Mouse (Mus musculus) stomach, postnatal 0 days (tissue): ENCODE measurements around the gene Serpina3n. TPM values are rescaled to one million over a fixed set of nuclear protein-coding genes. Genes with fewer than 3 reads are reported as not detected.

Experiments used
- ATAC-seq: fragments of 200-750 bp; cut with Nextera tagmentation; 2 replicates; pipeline ENCODE4 v1.8.0; 2017; ENCODE audit not compliant: low FRiP score, low TSS enrichment
- DNase-seq: peaks from one replicate; pipeline ENCODE4 v3.0.0-alpha.2; 2016; ENCODE audit warnings: low spot score
- H3K27ac ChIP-seq: fragments of 300-500 bp; sonication (generic); replicated peaks from 2 replicates; pipeline ENCODE4 v1.5.1; 2014; ENCODE audit warnings: mild to moderate bottlenecking, control low read depth
- H3K27me3 ChIP-seq: fragments of 300-500 bp; sonication (generic); 2 replicates; pipeline ENCODE4 v1.6.1; 2014; ENCODE audit warnings: low read length; ENCODE audit not compliant: control insufficient read depth, insufficient read depth
- H3K36me3 ChIP-seq: fragments of 300-500 bp; sonication (generic); 2 replicates; pipeline ENCODE4 v1.6.1; 2014; ENCODE audit warnings: low read length, mixed read lengths; ENCODE audit not compliant: control insufficient read depth, insufficient read depth
- H3K4me1 ChIP-seq: fragments of 300-500 bp; sonication (generic); replicated peaks from 2 replicates; pipeline ENCODE4 v1.6.1; 2014; ENCODE audit warnings: antibody characterized with exemption; ENCODE audit not compliant: control insufficient read depth, insufficient read depth
- H3K4me2 ChIP-seq: fragments of 300-500 bp; sonication (generic); replicated peaks from 2 replicates; pipeline ENCODE4 v1.6.1; 2014; ENCODE audit warnings: low read depth, mild to moderate bottlenecking, control low read depth, moderate library complexity
- H3K4me3 ChIP-seq: fragments of 300-500 bp; sonication (generic); 2 replicates; pipeline ENCODE4 v1.5.1; 2014; ENCODE audit warnings: low read depth, low read length, control low read depth
- H3K9ac ChIP-seq: fragments of 300-500 bp; sonication (generic); 2 replicates; pipeline ENCODE4 v1.6.1; 2014; ENCODE audit warnings: mild to moderate bottlenecking, low read length, control low read depth, mixed read lengths
- H3K9me3 ChIP-seq: fragments of 300-500 bp; sonication (generic); 2 replicates; pipeline ENCODE4 v1.6.1; 2016; ENCODE audit warnings: low read length; ENCODE audit not compliant: control insufficient read depth
- CTCF ChIP-seq: IDR thresholded peaks from 2 replicates; pipeline ENCODE4 v1.5.1; 2016; ENCODE audit warnings: antibody characterized with exemption, low read depth, mild to moderate bottlenecking, moderate library complexity
- EP300 ChIP-seq: optimal IDR thresholded peaks from 2 replicates; pipeline ENCODE3; 2016; ENCODE audit warnings: antibody characterized with exemption
- WGBS: fragments of 180-500 bp; shearing (Covaris S2); extraction: QIAGEN DNeasy Blood & Tissue Kit; methylation state at CpG from one replicate; pipeline ENCODE4 v1.1.7; 2014; 5-methylcytosine and 5-hydroxymethylcytosine counted together
- polyA plus RNA-seq: library from polyadenylated mRNA; unstranded; fragments of >200 nt; fragmentation: Nextera tagmentation; extraction: Ambion mirVana; gene quantifications from 2 replicates; pipeline ENCODE4 v1.2.1, GENCODE M21; 2015

The Serpina3n gene
- polyA plus RNA-seq, 1 experiment from 2014 or later = 1.6 TPM

DNA sequence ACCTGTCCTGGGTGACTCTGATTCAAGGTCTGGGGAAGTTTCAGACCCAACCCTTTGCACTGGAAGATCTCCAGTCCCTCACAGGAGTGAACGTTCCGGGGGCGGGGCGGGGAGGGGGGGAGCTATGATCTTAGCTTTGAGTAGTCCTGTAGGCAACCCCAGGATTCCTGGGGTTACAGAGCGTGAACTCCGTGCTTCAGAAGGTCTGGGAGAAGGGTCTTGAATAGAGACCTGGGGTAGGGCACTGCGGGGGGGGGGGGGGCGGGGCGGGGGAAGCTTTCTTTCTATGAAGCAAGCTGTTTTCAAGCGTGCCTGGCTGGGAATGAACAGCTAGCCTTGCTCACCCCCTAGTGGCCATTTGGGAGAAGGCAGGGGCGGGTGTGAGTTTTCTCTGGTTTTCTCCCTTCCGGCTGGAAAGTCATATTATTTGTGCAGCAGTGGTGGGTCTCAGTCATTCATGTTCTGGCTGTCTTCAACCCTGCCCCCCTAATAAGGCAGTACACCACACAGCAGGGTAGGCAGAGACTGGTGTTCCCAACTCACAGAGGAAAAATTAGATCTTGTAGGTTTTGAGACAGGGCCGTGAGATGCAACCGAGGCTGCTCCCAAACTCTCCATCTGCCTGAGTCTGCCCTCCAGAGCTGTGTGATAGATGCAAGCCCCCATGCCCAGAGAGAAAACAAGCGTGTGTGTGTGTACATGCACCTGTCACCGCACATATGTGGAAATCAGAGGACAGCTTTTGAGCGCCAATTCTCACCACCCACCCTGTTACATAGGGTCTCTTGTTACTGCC lies 12.0 kb downstream of the Serpina3n start:
- Histone ChIP-seq H3K36me3 (no peaks in the 10 kb centered on the region), H3K27ac (0 out of 2 replicates have a peak overlapping the region, but pooled peaks have one; percentile 18), H3K4me1 (no peaks in the 10 kb centered on the region), H3K4me2 (peak overlapping the region; percentile 20; the same call in 1 of the 2 replicates), H3K9ac (no peak overlapping the region), H3K9me3 (no peaks in the 10 kb centered on the region), H3K27me3 (no peaks in the 10 kb centered on the region), H3K4me3 (no peak overlapping the region)
- ATAC-seq (peak; percentile 23; the same call in 1 of the 2 replicates), DNase-seq (peak; percentile 87)
- TF ChIP-seq CTCF (peak; percentile 82), EP300 (no peak)
- WGBS = 22% methylated on average over 14 of the region's 17 CpGs

DNA sequence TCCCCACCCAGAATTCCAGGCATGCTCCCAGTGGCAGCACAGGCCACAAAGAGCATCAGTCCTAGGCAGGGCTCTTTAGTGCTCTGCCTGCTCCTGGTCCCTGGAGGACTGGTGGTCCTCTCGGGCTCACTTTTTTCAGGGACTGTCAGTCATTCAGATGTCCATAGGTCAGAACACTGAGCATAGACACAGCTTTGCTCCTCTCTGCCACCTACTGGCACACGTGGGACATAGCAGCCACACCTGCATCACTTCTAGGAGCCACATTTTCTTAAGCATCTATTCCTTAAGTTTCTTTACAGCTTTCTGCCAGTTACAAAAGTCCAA lies 12.6 kb downstream of the Serpina3n start:
- peak; percentile 76 for TF ChIP-seq CTCF
- TF ChIP-seq EP300 = no peak
- Histone ChIP-seq H3K4me1 (no peaks in the 10 kb centered on the region), H3K9me3 (no peaks in the 10 kb centered on the region), H3K4me3 (no peak overlapping the region), H3K27ac (no peak overlapping the region), H3K36me3 (no peaks in the 10 kb centered on the region), H3K27me3 (no peaks in the 10 kb centered on the region), H3K4me2 (no peak overlapping the region), H3K9ac (no peak overlapping the region)
- WGBS = 13% methylated on average over 2 of the region's 2 CpGs
- no peak for DNase-seq
- ATAC-seq = no peak

DNA sequence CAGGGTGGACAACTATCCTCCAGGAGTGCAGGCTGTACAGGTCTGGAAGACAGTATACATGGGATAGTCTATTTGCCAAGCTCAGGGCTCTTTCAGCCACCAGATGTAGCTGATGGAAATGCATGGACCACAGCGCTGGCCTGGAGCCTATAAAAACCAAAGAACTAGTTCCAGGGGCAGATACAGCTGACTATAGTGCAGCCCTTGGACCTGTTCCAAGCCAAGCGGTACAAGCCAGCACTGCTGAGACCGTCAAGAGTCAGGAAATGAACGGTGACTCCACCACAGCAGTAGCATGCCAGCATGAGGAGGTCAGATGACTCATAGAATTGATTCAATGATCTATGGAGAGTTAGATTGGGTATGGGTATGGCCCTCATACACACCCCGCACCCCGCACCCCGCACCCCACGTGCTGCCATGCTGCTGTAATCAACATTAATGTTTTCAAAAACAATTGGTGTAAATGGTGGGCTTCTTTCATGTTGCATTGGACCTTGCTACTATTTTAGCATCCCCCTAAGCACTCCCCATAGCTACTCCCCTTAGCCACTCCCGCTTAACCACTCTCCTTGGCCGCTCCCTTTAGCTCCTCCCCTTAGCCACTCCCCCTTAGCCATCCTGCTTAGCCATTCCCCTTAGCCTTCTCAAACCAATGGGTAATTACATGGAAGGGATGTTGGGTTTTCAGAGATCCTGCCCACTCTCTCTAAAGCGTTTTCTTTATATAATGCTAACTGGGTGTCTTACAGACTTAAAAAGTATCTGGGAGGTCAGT lies 16.3 kb downstream of the Serpina3n start:
- Histone ChIP-seq H3K9me3 (no peaks in the 10 kb centered on the region), H3K27me3 (no peaks in the 10 kb centered on the region), H3K27ac (no peak overlapping the region), H3K4me2 (no peak overlapping the region), H3K36me3 (no peaks in the 10 kb centered on the region), H3K9ac (no peak overlapping the region), H3K4me3 (no peak overlapping the region), H3K4me1 (no peaks in the 10 kb centered on the region)
- 0 out of 2 replicates have a peak, but pooled peaks have one; percentile 38 for ATAC-seq
- 64% methylated on average over 11 of the region's 11 CpGs for WGBS
- DNase-seq = no peak
- TF ChIP-seq EP300 (no peak), CTCF (no peak)

DNA sequence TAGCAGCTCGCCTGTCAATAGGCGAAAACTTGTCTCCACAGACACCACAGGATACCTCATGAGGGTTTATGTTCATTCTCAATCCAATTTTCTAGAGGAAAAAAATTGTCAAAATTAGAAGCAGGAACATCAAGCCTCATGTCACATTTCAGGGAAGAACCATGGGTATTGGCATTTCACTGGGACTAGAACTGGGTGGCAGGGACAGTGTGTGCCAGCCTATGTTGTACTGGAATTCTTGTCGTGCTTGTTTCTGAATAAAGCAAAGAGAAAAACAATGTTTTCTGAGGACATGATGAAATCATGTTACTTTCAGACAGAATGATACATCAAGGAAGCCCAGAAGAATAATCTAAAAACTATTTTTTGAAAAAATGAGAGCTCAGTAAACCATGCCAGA lies 19.1 kb downstream of the Serpina3n start:
- H3K4me1 ChIP-seq = no peaks in the 10 kb centered on the region
- no peak overlapping the region for H3K4me2 ChIP-seq
- no peaks in the 10 kb centered on the region for H3K27me3 ChIP-seq
- no peaks in the 10 kb centered on the region for H3K36me3 ChIP-seq
- H3K27ac ChIP-seq = no peak overlapping the region
- no peak for TF ChIP-seq CTCF
- no peak for TF ChIP-seq EP300
- H3K4me3 ChIP-seq = no peak overlapping the region
- ATAC-seq = no peak
- no peaks in the 10 kb centered on the region for H3K9me3 ChIP-seq
- H3K9ac ChIP-seq = no peak overlapping the region
- whole genome bisulfite sequencing = 77% methylated on average over 3 of the region's 3 CpGs
- no peak for DNase-seq

DNA sequence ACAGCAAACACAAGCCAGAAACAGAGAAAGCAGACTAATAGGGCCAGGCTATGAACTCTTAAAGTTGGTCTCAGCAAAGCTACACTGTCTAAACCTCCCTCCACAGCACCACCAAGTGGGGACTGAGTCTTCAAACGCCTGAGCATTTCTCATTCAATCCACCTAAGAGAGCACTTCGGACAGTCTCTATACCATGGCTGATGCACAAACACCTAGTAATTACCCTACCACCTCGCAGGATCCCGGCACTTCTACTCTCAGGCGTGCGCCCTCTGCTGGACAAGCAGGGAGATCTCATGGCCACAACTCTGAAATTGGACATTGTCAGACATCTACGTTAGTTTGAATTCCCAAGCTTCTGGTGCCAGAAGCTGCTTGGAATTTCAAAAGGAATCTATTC lies 20.4 kb downstream of the Serpina3n start:
- 6% methylated on average over 7 of the region's 7 CpGs for WGBS
- no peak overlapping the region for H3K4me2 ChIP-seq
- TF ChIP-seq EP300 (no peak), CTCF (peak; percentile 86)
- no peaks in the 10 kb centered on the region for H3K36me3 ChIP-seq
- no peak overlapping the region for H3K4me3 ChIP-seq
- H3K27me3 ChIP-seq = no peaks in the 10 kb centered on the region
- no peak overlapping the region for H3K9ac ChIP-seq
- no peak overlapping the region for H3K27ac ChIP-seq
- H3K9me3 ChIP-seq = no peaks in the 10 kb centered on the region
- DNase-seq = peak; percentile 66
- ATAC-seq = 0 out of 2 replicates have a peak, but pooled peaks have one; percentile 52
- H3K4me1 ChIP-seq = no peaks in the 10 kb centered on the region

DNA sequence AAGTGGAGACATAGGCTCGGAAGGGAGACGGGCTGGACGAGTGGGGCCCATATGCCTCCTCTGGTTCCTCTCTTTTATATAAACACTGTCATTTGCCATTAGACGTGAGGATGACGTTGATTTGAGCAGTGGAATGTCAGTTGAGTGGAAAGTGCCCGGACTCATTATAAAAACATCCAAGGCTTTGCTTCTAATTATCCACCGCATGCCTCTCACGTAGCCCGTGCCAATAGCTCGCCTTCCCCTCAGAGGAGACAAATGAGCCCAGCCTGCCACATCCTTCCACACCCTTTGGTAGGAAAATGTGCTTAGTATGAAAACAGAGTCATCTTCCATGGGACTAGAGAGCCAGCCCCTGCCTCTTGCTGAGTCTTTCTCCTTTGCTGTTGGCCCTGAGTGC lies 24.8 kb downstream of the Serpina3n start:
- Histone ChIP-seq H3K27ac (no peak overlapping the region), H3K9me3 (no peaks in the 10 kb centered on the region), H3K4me1 (no peaks in the 10 kb centered on the region), H3K4me2 (no peak overlapping the region), H3K27me3 (no peaks in the 10 kb centered on the region), H3K36me3 (no peaks in the 10 kb centered on the region), H3K9ac (no peak overlapping the region), H3K4me3 (no peak overlapping the region)
- TF ChIP-seq EP300 = no peak
- no peak for TF ChIP-seq CTCF
- WGBS = 49% methylated on average over 10 of the region's 10 CpGs
- ATAC-seq = no peak
- DNase-seq = no peak
